Comparison of ENCODE assay signal across 9 mouse cellular contexts in genomic region chr2:71543948-71544347, GRCm38 (mm10). TPM values are rescaled to one million over a fixed set of nuclear protein-coding genes. Genes with fewer than 3 reads are reported as not detected.
A peak's percentile ranks its signal among the peaks of the same experiment; 100 is the strongest.
DNase-seq lines count a peak whose midpoint lies in the region; ATAC-seq and TF ChIP-seq lines count a peak whose summit lies in the region.
"Had no signal": no experiment of that assay in that cellular context is flagged by ENCODE, and none has a peak within 500 bp of the region (broad histone marks: within the 10 kb centered on the region; RNA-seq: fewer than 3 reads in every experiment).

No protein-coding gene starts in this region.

- DNase-seq in midbrain, embryonic 10.5 days (ENCODE audit: low spot score) = no peak
- DNase-seq in midbrain, postnatal 0 days (ENCODE audit: low spot score) = no peak
- peak; percentile 3 for DNase-seq in induced T-regulatory cell, adult 2 months (ENCODE audit: low read depth)
- no peak for DNase-seq in gastrocnemius, adult 8-10 months (ENCODE audit: low spot score in 2 of 2)
- DNase-seq: right cerebral cortex, adult 18-20 months had no signal

- under 1% methylated on average over 20 of the region's 20 CpGs for WGBS in midbrain, embryonic 10.5 days
- WGBS in midbrain, postnatal 0 days = 3% methylated on average over 20 of the region's 20 CpGs
- 7% methylated on average over 20 of the region's 20 CpGs for WGBS in embryonic facial prominence, embryonic 15.5 days
- WGBS in stomach, embryonic 14.5 days = under 1% methylated on average over 20 of the region's 20 CpGs

- no peaks in the 10 kb centered on the region for H3K9me3 ChIP-seq in midbrain, embryonic 10.5 days (replicated peaks)
- no peaks in the 10 kb centered on the region for H3K9me3 ChIP-seq in midbrain, postnatal 0 days (ENCODE audit: low read length)
- no peaks in the 10 kb centered on the region for H3K9me3 ChIP-seq in embryonic facial prominence, embryonic 15.5 days (replicated peaks)
- H3K9me3 ChIP-seq in stomach, embryonic 14.5 days (ENCODE audit: control insufficient read depth, low read depth, low read length) = no peaks in the 10 kb centered on the region

- H3K36me3 ChIP-seq in midbrain, embryonic 10.5 days = no peaks in the 10 kb centered on the region
- no peaks in the 10 kb centered on the region for H3K36me3 ChIP-seq in midbrain, postnatal 0 days (ENCODE audit: insufficient read depth, low read length)
- no peaks in the 10 kb centered on the region for H3K36me3 ChIP-seq in embryonic facial prominence, embryonic 15.5 days
- no peaks in the 10 kb centered on the region for H3K36me3 ChIP-seq in stomach, embryonic 14.5 days (ENCODE audit: control insufficient read depth, insufficient read depth, low read length)

- no peak overlapping the region for H3K4me2 ChIP-seq in midbrain, postnatal 0 days (ENCODE audit: low read depth, low read length, poor library complexity, severe bottlenecking)
- peak overlapping the region; percentile 96 for H3K4me2 ChIP-seq in embryonic facial prominence, embryonic 15.5 days (replicated peaks)
- 0 out of 2 replicates have a peak overlapping the region, but pooled peaks have one; percentile 4 for H3K4me2 ChIP-seq in stomach, embryonic 14.5 days (replicated peaks; ENCODE audit: low read depth, low read length)

- no peak for TF ChIP-seq CTCF in midbrain, postnatal 0 days (IDR thresholded peaks at IDR 0.05)

- peaks cover 63% of the 10 kb centered on the region for H3K4me1 ChIP-seq in midbrain, embryonic 10.5 days
- peaks cover 7% of the 10 kb centered on the region; the same call in 1 of the 2 replicates for H3K4me1 ChIP-seq in midbrain, postnatal 0 days (ENCODE audit: insufficient read depth, low read length)
- peaks cover 61% of the 10 kb centered on the region for H3K4me1 ChIP-seq in embryonic facial prominence, embryonic 15.5 days
- peaks cover 14% of the 10 kb centered on the region for H3K4me1 ChIP-seq in stomach, embryonic 14.5 days (ENCODE audit: control insufficient read depth, insufficient read depth, low read length)

- H3K27me3 ChIP-seq in midbrain, embryonic 10.5 days (ENCODE audit: low read depth, poor library complexity, severe bottlenecking) = peaks cover 100% of the 10 kb centered on the region
- H3K27me3 ChIP-seq in midbrain, postnatal 0 days (ENCODE audit: insufficient read depth, low read length) = peaks cover 68% of the 10 kb centered on the region
- peaks cover 84% of the 10 kb centered on the region for H3K27me3 ChIP-seq in embryonic facial prominence, embryonic 15.5 days
- peaks cover 64% of the 10 kb centered on the region for H3K27me3 ChIP-seq in stomach, embryonic 14.5 days (ENCODE audit: control insufficient read depth, insufficient read depth, low read length)

- H3K4me3 ChIP-seq in midbrain, embryonic 10.5 days = peak overlapping the region; percentile 72
- no peak overlapping the region for H3K4me3 ChIP-seq in midbrain, postnatal 0 days (ENCODE audit: low read depth, low read length)
- peak overlapping the region; percentile 53 for H3K4me3 ChIP-seq in embryonic facial prominence, embryonic 15.5 days (replicated peaks)
- H3K4me3 ChIP-seq in stomach, embryonic 14.5 days (ENCODE audit: low read depth, low read length) = peak overlapping the region; percentile 34

- no peak for ATAC-seq in midbrain, postnatal 0 days (ENCODE audit: low FRiP score)
- ATAC-seq in embryonic facial prominence, embryonic 15.5 days (ENCODE audit: insufficient number of reproducible peaks, low FRiP score, low TSS enrichment, low read depth) = no peak
- no peak for ATAC-seq in stomach, embryonic 14.5 days (ENCODE audit: insufficient number of reproducible peaks, insufficient read depth, low FRiP score, low read depth)
- ATAC-seq in erythroid progenitor cell, adult 5-6 weeks (replicated peaks; ENCODE audit: low FRiP score, poor library complexity, severe bottlenecking) = no peak

- H3K27ac ChIP-seq in midbrain, embryonic 10.5 days (replicated peaks) = peak overlapping the region; percentile 46; the same call in 1 of the 2 replicates
- no peak overlapping the region for H3K27ac ChIP-seq in midbrain, postnatal 0 days (ENCODE audit: low read depth, low read length)
- H3K27ac ChIP-seq in embryonic facial prominence, embryonic 15.5 days (replicated peaks) = no peak overlapping the region
- H3K27ac ChIP-seq in stomach, embryonic 14.5 days (ENCODE audit: low read length) = no peak overlapping the region

- H3K9ac ChIP-seq in midbrain, postnatal 0 days (replicated peaks; ENCODE audit: low read length, poor library complexity, severe bottlenecking) = no peak overlapping the region
- H3K9ac ChIP-seq in embryonic facial prominence, embryonic 15.5 days = no peak overlapping the region
- H3K9ac ChIP-seq in stomach, embryonic 14.5 days (replicated peaks; ENCODE audit: low read depth, low read length) = 0 out of 2 replicates have a peak overlapping the region, but pooled peaks have one; percentile 18

RNA-seq across cellular contexts. Expression of gene Dlx2, which starts 2.6 kb away (rescaled TPM):
- polyA plus RNA-seq in midbrain, embryonic 10.5 days (2016; fragmentation: Nextera tagmentation; extraction: Ambion mirVana) = 6.2 and 9.2 TPM in 2 replicates
- 0.38 and 1.2 TPM in 2 replicates for total RNA-seq in midbrain, postnatal 0 days (2014; rRNA removed)
- polyA plus RNA-seq in midbrain, postnatal 0 days (2015; fragmentation: Nextera tagmentation; extraction: Ambion mirVana) = 3.1 and 8.4 TPM in 2 replicates
- polyA plus RNA-seq in embryonic facial prominence, embryonic 15.5 days (2015; fragmentation: Nextera tagmentation; extraction: Ambion mirVana) = 6.2 and 8.5 TPM in 2 replicates
- polyA plus RNA-seq in stomach, embryonic 14.5 days (2014; fragmentation: Nextera tagmentation; extraction: Ambion mirVana) = 6.4 and 6.9 TPM in 2 replicates
- not detected for total RNA-seq in gastrocnemius, adult 8-10 months (2022)
- total RNA-seq in erythroid progenitor cell, adult 5-6 weeks (2015; ENCODE audit: low replicate concordance) = not detected in 2 replicates
- total RNA-seq in erythroid progenitor cell, adult 5-6 weeks (2017; ENCODE audit: low replicate concordance) = not detected in 2 replicates
- total RNA-seq: hematopoietic stem cell, adult 5-6 weeks had no signal

RNA-seq across cellular contexts. Expression of gene Dlx1, which starts 16.0 kb away (rescaled TPM):
- polyA plus RNA-seq in midbrain, embryonic 10.5 days (2016; fragmentation: Nextera tagmentation; extraction: Ambion mirVana) = 12.2 and 22.4 TPM in 2 replicates
- total RNA-seq in midbrain, postnatal 0 days (2014; rRNA removed) = 2.8 and 8.8 TPM in 2 replicates
- 10.5 and 25.5 TPM in 2 replicates for polyA plus RNA-seq in midbrain, postnatal 0 days (2015; fragmentation: Nextera tagmentation; extraction: Ambion mirVana)
- 9.7 and 12.5 TPM in 2 replicates for polyA plus RNA-seq in embryonic facial prominence, embryonic 15.5 days (2015; fragmentation: Nextera tagmentation; extraction: Ambion mirVana)
- 10.8 and 11.3 TPM in 2 replicates for polyA plus RNA-seq in stomach, embryonic 14.5 days (2014; fragmentation: Nextera tagmentation; extraction: Ambion mirVana)
- under 1 TPM in 1 of 4 experiments, not detected in 3; 0.12 TPM for total RNA-seq in gastrocnemius, adult 8-10 months (2022)
- total RNA-seq in erythroid progenitor cell, adult 5-6 weeks (2015; ENCODE audit: low replicate concordance) = 2.2 TPM in 1 of 2 replicates, not detected in the other
- not detected in 2 replicates for total RNA-seq in erythroid progenitor cell, adult 5-6 weeks (2017; ENCODE audit: low replicate concordance)
- total RNA-seq: hematopoietic stem cell, adult 5-6 weeks had no signal
